Mouse (Mus musculus): ENCODE measurements around the gene Plaur.
A peak's percentile ranks its signal among the peaks of the same experiment; 100 is the strongest.

Gene Plaur

GRCm38 (mm10) chr7:24445266-24445926 lies 16.9 kb upstream of the Plaur start:
- DNase-seq (ENCODE audit: low spot score in 2 of 2): peak in 1 of 2 experiments; percentile 40

DNA sequence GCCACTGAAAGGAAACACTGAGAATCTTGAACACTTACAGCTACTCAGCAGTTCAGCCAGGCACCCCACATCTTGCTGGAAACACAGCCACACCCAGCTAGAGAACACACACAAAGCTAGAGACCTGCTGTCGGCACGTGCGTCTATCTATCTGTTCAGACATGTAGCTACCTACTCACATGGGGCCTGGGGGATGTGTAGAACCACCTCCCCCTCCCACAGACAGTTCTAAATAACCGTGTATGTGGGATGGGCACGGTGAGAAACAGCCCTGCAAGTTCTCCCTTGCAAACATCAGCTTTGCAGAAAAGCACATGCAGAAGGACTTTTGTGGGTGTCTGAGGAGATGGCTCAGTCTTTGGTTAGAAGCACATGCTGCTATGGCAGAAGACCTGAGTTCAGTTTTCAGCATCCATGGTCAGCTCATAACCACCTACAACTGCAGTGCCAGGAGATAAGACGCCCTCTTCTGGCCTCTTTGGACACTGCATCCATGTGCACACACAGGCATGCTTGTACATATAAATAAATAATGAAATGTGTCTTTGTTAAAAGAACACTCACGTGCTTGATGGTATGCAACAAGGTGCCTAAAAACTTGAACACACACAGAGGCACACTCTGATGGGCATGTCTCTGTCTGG lies 15.5 kb upstream of the Plaur start:
- peak; percentile 44 to 73 for DNase-seq (ENCODE audit: low spot score in 2 of 2)

GRCm38 (mm10) chr7:24448782-24449517 lies 13.3 kb upstream of the Plaur start:
- peak; percentile 26 to 63 for DNase-seq (ENCODE audit: low spot score in 2 of 2)

DNA sequence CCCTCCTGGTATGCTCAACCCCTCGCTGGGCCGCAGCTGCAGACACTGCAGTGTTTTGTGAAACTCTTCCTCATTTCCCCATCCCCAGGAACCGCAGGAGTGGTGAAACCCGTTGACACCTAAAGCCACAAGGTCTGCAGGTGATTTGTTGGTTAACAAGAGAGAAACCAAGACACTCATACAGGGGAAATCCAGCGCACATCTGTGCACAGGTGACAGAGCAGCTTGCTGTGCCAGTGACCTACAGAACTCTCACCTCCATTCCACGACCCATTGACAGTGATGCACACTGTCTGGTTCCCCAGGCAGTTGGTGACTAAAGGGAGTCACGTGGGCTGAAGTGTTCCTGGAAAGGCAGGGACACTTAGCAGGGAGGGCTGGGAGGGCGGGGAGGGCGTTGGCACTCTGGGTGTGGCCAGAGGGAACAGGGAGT lies 11.7 kb upstream of the Plaur start:
- no peak for DNase-seq (ENCODE audit: low spot score in 2 of 2)

GRCm38 (mm10) chr7:24451855-24452311 lies 10.4 kb upstream of the Plaur start, which contains the start of gene Irgc1:
TSS of gene Irgc1 (minus strand) at chr7:24452297.
- DNase-seq (ENCODE audit: low spot score in 2 of 2): peak in 1 of 2 experiments; percentile 26

DNA sequence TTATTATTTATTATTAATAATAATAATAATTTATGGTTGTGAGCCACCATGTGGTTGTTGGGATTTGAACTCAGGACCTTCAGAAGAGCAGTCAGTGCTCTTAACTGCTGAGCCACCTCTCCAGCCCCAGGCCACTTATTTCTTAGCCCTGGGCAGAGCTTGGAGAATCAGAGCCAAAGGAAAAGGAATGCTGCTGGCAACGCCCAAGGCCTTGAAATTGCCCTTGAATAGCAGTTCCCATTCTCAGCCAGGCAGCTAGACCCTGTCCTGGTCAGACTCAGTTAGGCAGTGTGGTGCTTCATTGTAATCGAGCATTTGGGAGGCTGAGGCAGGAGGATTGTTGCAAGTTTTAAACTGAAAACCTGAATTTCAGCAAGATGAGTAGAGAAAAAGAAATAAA lies 8.1 kb upstream of the Plaur start:
- no peak for DNase-seq (ENCODE audit: low spot score in 2 of 2)

- DNase-seq (ENCODE audit: low spot score in 2 of 2): no peak
Measured at GRCm38 (mm10) chr7:24455726-24456125, 6.6 kb upstream of the Plaur start.

GRCm38 (mm10) chr7:24457726-24458370 lies 4.4 kb upstream of the Plaur start:
- no peak for DNase-seq (ENCODE audit: low spot score in 2 of 2)

DNA sequence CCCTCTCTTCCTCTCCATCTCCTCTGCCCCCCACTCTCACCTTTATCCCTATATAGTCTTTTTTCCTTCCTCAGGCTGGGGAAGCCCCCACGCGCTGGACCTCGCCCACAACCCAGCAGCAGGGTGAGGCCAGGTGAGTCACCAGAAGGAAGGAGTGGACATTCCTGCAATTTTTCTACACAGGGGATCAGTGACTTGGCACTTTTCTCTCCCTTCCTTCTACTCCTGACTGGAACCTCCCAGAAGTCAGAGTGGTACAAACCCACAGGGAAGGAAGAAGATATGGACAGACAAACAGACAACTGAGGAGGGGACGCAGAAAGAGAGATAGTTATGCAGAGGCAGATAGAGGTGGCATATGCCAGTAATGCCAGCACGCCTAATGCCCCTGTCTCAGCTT lies 2.8 kb upstream of the Plaur start:
- DNase-seq (ENCODE audit: low spot score in 2 of 2): no peak

- no peak for DNase-seq (ENCODE audit: low spot score in 2 of 2)
Measured at GRCm38 (mm10) chr7:24459843-24460242, 2.4 kb upstream of the Plaur start.

- no peak for DNase-seq (ENCODE audit: low spot score in 2 of 2)
Measured at GRCm38 (mm10) chr7:24461376-24462051, 770 bp upstream of the Plaur start.

- DNase-seq (ENCODE audit: low spot score in 2 of 2): no peak
Measured at GRCm38 (mm10) chr7:24466835-24467234, 4.6 kb downstream of the Plaur start.

DNA sequence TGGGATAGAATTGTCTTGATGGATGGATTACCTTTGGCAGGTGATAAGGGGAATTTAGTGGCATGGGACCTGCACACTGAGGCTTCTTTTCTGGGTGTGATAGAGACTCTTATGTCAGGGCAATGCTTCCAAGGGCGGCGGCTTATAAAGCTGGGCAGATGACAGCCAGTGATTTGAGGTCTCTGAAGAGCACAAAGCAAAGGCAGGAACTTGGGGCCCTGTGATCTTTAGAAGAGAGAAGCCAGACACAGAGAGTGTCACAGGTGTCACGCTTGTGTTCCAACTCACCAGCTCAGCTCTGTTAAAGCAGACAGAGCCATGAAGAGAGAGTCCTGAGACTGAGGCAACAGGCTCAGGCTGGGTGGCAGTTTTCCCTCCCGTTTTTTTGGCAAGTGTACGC lies 5.6 kb downstream of the Plaur start:
- no peak for DNase-seq (ENCODE audit: low spot score in 2 of 2)

GRCm38 (mm10) chr7:24469126-24469525 lies 6.8 kb downstream of the Plaur start:
- DNase-seq (ENCODE audit: low spot score in 2 of 2): no peak

DNA sequence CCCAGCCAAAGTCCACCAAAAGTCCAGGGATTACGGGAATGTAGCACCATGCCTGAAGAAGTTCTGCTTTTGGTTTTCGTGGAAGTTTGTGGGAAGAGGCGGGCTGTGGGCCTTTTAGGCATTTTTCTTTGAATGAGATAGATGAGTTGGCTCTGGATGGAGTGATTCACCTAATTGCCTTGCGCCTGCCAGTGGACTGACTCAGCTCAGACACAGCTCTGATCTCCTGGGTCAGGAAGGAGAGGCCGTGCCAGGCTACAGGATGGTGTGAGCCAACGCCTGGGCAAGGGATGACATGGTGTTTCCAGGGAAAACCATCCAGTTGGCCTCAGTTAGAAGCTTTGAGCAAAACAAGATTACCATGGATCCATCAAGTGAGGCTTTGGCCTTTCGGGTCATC lies 8.1 kb downstream of the Plaur start:
- no peak for DNase-seq (ENCODE audit: low spot score in 2 of 2)

DNA sequence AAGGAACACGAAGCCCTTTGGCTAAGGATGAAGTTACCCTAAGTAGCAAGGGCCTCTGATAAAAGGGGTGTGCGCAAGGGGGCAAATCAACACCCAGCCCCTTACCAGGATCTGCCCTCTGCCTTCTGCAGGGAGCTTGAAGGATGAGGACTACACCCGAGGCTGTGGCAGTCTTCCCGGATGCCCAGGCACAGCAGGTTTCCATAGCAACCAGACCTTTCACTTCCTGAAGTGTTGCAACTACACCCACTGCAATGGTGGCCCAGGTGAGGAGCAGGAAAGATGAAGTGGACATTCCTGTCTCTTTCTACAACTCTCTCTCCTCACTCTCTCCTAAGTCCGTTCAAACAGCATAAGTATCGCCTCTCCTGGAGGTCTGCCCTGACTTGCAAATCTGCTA lies 10.2 kb downstream of the Plaur start:
- DNase-seq (ENCODE audit: low spot score in 2 of 2): no peak

GRCm38 (mm10) chr7:24472937-24473336 lies 10.7 kb downstream of the Plaur start:
- DNase-seq (ENCODE audit: low spot score in 2 of 2): no peak

DNA sequence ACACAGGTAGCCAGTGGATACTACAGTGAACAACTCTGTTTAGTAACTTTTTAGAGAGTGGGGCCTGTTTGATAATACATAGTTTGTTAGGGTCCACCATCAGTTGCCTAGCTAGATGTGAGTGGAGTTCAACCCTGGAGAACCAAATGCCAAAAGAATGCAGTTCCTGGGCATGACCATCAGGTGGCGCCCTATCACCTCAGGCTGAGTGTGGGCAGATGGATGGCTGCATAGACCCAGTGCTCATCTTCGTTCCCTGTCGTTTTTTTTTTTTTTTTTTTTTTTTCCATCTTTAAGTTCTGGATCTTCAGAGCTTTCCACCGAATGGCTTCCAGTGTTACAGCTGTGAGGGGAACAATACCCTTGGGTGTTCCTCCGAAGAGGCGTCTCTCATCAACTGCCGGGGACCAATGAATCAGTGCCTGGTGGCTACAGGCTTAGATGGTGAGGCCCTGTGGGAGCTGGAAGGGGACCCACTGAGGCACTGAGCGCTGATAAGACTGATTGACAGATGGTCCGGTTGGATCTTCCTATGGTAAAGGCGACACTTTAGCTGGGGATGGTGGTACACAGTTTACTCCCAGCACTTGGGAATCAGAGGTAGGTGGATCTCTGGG lies 11.7 kb downstream of the Plaur start:
- peak in 1 of 2 experiments; percentile 78 for DNase-seq (ENCODE audit: low spot score in 2 of 2)

- no peak for DNase-seq (ENCODE audit: low spot score in 2 of 2)
Measured at GRCm38 (mm10) chr7:24474811-24475506, 12.7 kb downstream of the Plaur start.

DNA sequence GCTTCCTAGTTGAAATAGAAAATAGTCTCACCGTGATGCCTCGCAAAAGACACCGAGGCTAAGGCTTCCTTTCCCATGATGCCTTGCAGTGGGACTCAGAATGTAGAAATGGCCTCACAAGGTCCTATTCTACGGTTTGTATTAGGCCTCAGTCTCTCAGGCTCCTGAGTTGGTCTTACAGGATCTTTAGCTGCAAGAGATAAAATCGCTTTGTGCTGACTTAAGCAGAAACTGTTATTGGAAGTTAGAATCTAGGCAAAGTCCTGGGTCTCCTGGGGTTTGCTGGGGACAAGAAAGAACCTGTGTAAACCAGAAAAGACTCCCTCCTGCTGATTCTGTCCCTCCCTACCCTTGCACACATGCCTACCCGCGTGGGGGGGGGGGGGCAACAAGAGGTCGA lies 14.1 kb downstream of the Plaur start:
- DNase-seq (ENCODE audit: low spot score in 2 of 2): no peak

DNA sequence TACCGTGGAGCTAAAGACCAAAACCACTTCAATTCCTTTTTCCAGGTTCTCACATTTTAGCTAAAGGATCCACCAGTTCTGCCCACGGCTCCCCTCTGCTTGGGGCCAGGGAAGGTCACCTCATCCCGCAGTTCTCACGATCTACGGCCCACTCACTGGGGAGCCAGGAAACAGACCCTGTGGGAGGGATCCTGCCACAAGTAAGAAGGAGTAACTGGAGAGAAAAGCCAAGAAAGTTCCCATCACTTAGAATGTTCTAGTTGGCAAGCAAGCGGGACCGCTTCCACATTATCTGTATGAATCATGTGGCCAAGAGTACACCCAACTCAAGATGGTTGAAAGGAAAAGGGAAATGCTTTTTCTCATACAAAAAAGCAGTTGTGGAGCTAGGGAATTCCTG lies 14.6 kb downstream of the Plaur start:
- DNase-seq (ENCODE audit: low spot score in 2 of 2): no peak

All from frontal cortex, postnatal 36 days (tissue).